Mouse (Mus musculus) C2C12 (cell line): ENCODE results near the gene Panx3. TPM values are rescaled to one million over a fixed set of nuclear protein-coding genes. Genes with fewer than 3 reads are reported as not detected.

Source experiments
- H3K27me3 ChIP-seq: one replicate; pipeline ENCODE4 v1.6.1; 2011; ENCODE audit not compliant: control insufficient read depth, insufficient read depth, insufficient read length
- H3K36me3 ChIP-seq: one replicate; pipeline ENCODE4 v1.6.1; 2011; ENCODE audit not compliant: control insufficient read depth, insufficient read depth
- H3K4me3 ChIP-seq: one replicate; pipeline ENCODE4 v1.5.1; 2011; ENCODE audit warnings: mild to moderate bottlenecking, control low read depth; ENCODE audit not compliant: poor library complexity, insufficient read depth, severe bottlenecking
- H3K79me2 ChIP-seq: one replicate; pipeline ENCODE4 v1.6.1; 2011; ENCODE audit not compliant: control insufficient read depth, insufficient read depth
- H3K79me3 ChIP-seq: one replicate; pipeline ENCODE4 v1.6.1; 2011; ENCODE audit warnings: low read depth, control low read depth
- H3ac ChIP-seq: one replicate; pipeline ENCODE3; 2011; ENCODE audit warnings: low read depth; ENCODE audit not compliant: control insufficient read depth, insufficient read length
- CEBPB ChIP-seq: IDR thresholded peaks from one replicate; pipeline ENCODE4 v1.6.1; 2011; ENCODE audit warnings: low read depth, mild to moderate bottlenecking, control low read depth, moderate library complexity
- CTCF ChIP-seq: IDR thresholded peaks from one replicate; pipeline ENCODE4 v1.5.1; 2011; ENCODE audit not compliant: control insufficient read depth, insufficient read depth, insufficient read length
- FOSL1 ChIP-seq: IDR thresholded peaks from one replicate; pipeline ENCODE4 v1.8.0; 2011; ENCODE audit warnings: mild to moderate bottlenecking, low read length; ENCODE audit not compliant: poor library complexity, insufficient read depth, severe bottlenecking
- MAX ChIP-seq: IDR thresholded peaks from one replicate; pipeline ENCODE4 v1.6.1; 2011; ENCODE audit warnings: mild to moderate bottlenecking, control low read depth
- MYOD1 ChIP-seq: IDR thresholded peaks from one replicate; pipeline ENCODE4 v1.6.1; 2011; ENCODE audit warnings: low read depth; ENCODE audit not compliant: control insufficient read depth, insufficient read length
- MYOG ChIP-seq: IDR thresholded peaks from one replicate; pipeline ENCODE4 v1.6.1; 2011; ENCODE audit not compliant: control insufficient read depth, insufficient read length; ENCODE audit errors: extremely low read depth
- USF1 ChIP-seq: IDR thresholded peaks from one replicate; pipeline ENCODE4 v1.6.1; 2011; ENCODE audit warnings: low read depth, mild to moderate bottlenecking, control low read depth, moderate library complexity
- long read RNA-seq, 2 experiments: library from polyadenylated mRNA; unstranded; transcript quantifications; one replicate each; pipeline ENCODE4 v2.0.0; 2019 to 2020
- polyA plus RNA-seq: library from polyadenylated mRNA; unstranded; fragments of >200 nt; fragmentation: generic; extraction: Trizol; gene quantifications from one replicate; pipeline ENCODE4 v1.2.1, GENCODE M21; 2012; ENCODE audit warnings: missing spikeins

Gene Panx3
- not detected for polyA plus RNA-seq
- long read RNA-seq, experiment 1: 0 reads
- long read RNA-seq, experiment 2, partial matches to known transcripts: 0 of 1 reads
- long read RNA-seq, experiment 2, other reads (novel, unspliced or antisense): 0 of 1 reads

DNA sequence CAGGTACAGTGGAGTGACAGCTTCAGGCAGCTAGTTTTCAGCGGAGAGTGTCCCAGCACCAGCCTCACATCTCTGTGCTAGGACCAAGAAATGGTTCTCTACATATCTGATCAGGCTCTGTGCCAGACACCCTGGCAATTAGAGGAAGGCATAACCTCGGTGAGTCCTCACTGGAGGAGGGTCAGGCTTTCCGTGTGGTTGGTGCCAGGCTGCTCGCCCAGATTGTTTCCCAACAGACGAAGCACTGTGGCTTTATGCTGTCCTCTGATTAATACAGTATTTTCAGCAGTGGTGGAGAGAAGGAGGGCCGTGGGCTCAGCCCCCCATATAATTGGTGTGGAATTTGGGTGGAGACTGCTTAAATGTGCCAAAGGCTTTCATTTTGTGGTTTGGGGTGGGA lies at the start of gene Panx3:
TSS of gene Panx3 (minus strand) at position 121 of the 400 bp plus-strand sequence.
- Histone ChIP-seq H3ac (no peak within 1 kb of the TSS), H3K27me3 (no peaks in the 10 kb centered on the region), H3K36me3 (no peaks in the 10 kb centered on the region), H3K4me3 (no peak within 1 kb of the TSS), H3K79me2 (no peaks in the 10 kb centered on the region), H3K79me3 (no peaks in the 10 kb centered on the region)
- TF ChIP-seq MAX: no peak
- no peak for TF ChIP-seq FOSL1

GRCm38 (mm10) chr9:37716150-37716549 lies 47.1 kb upstream of the Panx3 start, which contains the start of gene Olfr160:
Olfr160 (minus strand) TSS chr9:37716250.
- Histone ChIP-seq H3ac (no peak within 1 kb of the TSS), H3K36me3 (no peaks in the 10 kb centered on the region), H3K79me2 (no peaks in the 10 kb centered on the region), H3K27me3 (no peaks in the 10 kb centered on the region), H3K4me3 (no peak within 1 kb of the TSS), H3K79me3 (no peaks in the 10 kb centered on the region)
- no peak for TF ChIP-seq FOSL1
- TF ChIP-seq MYOG: no peak
- TF ChIP-seq USF1: no peak
- TF ChIP-seq CTCF: no peak
- TF ChIP-seq MYOD1: no peak
- no peak for TF ChIP-seq CEBPB
- no peak for TF ChIP-seq MAX

GRCm38 (mm10) chr9:37689970-37690686 lies 21.1 kb upstream of the Panx3 start:
- TF ChIP-seq MYOG (no peak), MYOD1 (no peak), USF1 (no peak), CTCF (no peak), MAX (no peak), CEBPB (no peak), FOSL1 (no peak)
- Histone ChIP-seq H3ac (no peak overlapping the region), H3K79me3 (no peaks in the 10 kb centered on the region)

GRCm38 (mm10) chr9:37687941-37688303 lies 18.9 kb upstream of the Panx3 start:
- H3ac ChIP-seq: no peak overlapping the region
- no peaks in the 10 kb centered on the region for H3K27me3 ChIP-seq
- no peaks in the 10 kb centered on the region for H3K79me2 ChIP-seq
- H3K4me3 ChIP-seq: no peak overlapping the region
- no peaks in the 10 kb centered on the region for H3K36me3 ChIP-seq
- H3K79me3 ChIP-seq: no peaks in the 10 kb centered on the region
- TF ChIP-seq MYOG (no peak), CEBPB (no peak), USF1 (no peak), FOSL1 (no peak), MAX (no peak), MYOD1 (no peak), CTCF (no peak)

More at GRCm38 (mm10) chr9:37689970-37690686, 21.1 kb upstream of the Panx3 start:
- H3K36me3 ChIP-seq: no peaks in the 10 kb centered on the region
- no peaks in the 10 kb centered on the region for H3K79me2 ChIP-seq
- H3K4me3 ChIP-seq: no peak overlapping the region
- H3K27me3 ChIP-seq: no peaks in the 10 kb centered on the region

GRCm38 (mm10) chr9:37687288-37687940 lies 18.4 kb upstream of the Panx3 start:
- no peaks in the 10 kb centered on the region for H3K27me3 ChIP-seq
- H3K79me3 ChIP-seq: no peaks in the 10 kb centered on the region
- H3K36me3 ChIP-seq: no peaks in the 10 kb centered on the region
- no peak overlapping the region for H3ac ChIP-seq
- no peaks in the 10 kb centered on the region for H3K79me2 ChIP-seq
- no peak for TF ChIP-seq FOSL1
- no peak for TF ChIP-seq MYOD1
- no peak for TF ChIP-seq CTCF
- no peak for TF ChIP-seq MAX
- no peak for TF ChIP-seq USF1
- TF ChIP-seq MYOG: no peak
- no peak for TF ChIP-seq CEBPB
- no peak overlapping the region for H3K4me3 ChIP-seq
